Mouse (Mus musculus): ENCODE measurements around the gene Rreb1. TPM values are rescaled to one million over a fixed set of nuclear protein-coding genes. Genes with fewer than 3 reads are reported as not detected.

Rreb1 gene
- polyA plus RNA-seq, 1 experiment from 2014 or later: 11.0 TPM

DNA sequence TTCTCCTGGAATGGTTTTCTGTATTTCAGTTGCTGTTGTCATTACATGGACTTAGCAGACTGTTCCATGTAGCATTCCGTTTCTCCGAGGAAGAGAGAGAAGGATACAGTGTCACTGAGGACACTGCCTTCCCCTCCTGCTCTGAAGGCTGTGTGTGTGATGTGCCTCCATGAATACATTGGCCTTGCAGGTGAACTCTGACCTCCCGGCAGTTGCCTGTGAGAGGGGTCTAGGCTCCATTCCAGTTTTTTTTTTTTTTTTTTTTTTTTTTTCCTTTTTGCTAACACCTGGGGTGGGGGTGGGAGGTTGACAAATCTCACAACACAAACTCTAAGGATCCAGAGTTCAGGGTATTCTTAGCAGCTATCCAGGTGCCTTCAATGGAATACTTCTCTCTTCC lies 124.8 kb downstream of the Rreb1 start:
- peaks cover 88% of the 10 kb centered on the region for H3K36me3 ChIP-seq
- 79% methylated on average over 3 of the region's 3 CpGs for whole genome bisulfite sequencing
- no peak overlapping the region for H3K27ac ChIP-seq (replicated peaks)
- H3K27me3 ChIP-seq (replicated peaks): no peaks in the 10 kb centered on the region
- no peak overlapping the region for H3K4me3 ChIP-seq
- H3K9ac ChIP-seq: no peak overlapping the region
- no peak overlapping the region for H3K4me2 ChIP-seq
- no peaks in the 10 kb centered on the region for H3K9me3 ChIP-seq
- 0 out of 2 replicates have a peak, but pooled peaks cover under 1% of the 10 kb centered on the region for H3K4me1 ChIP-seq
- no peak for ATAC-seq (ENCODE audit: extremely low read depth, insufficient number of reproducible peaks, low FRiP score, low TSS enrichment)

DNA sequence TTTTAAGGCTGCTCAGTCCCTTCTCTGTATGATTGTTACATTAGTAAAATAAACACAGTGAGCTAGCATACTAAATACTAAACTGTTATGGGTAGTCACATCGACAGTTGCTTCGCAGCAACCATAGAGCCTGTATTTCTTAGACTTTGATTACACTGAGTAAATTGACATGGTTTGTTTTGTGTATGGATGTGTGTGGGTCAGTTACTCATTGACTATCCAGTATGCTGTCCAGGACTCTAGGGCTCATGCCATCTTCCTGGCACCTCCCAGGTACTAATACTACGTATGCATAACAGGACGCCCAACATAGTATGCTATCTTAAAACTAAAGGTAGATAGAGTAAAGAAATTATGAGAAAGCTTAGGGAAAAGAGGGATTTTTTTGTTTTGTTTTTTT lies 125.3 kb downstream of the Rreb1 start:
- H3K36me3 ChIP-seq: peaks cover 89% of the 10 kb centered on the region
- no peak overlapping the region for H3K9ac ChIP-seq
- H3K27me3 ChIP-seq (replicated peaks): no peaks in the 10 kb centered on the region
- H3K4me1 ChIP-seq: peaks cover 5% of the 10 kb centered on the region
- no peak overlapping the region for H3K27ac ChIP-seq (replicated peaks)
- H3K4me3 ChIP-seq: no peak overlapping the region
- no peaks in the 10 kb centered on the region for H3K9me3 ChIP-seq
- ATAC-seq (ENCODE audit: extremely low read depth, insufficient number of reproducible peaks, low FRiP score, low TSS enrichment): no peak
- 96% methylated on average over 4 of the region's 4 CpGs for WGBS
- no peak overlapping the region for H3K4me2 ChIP-seq

DNA sequence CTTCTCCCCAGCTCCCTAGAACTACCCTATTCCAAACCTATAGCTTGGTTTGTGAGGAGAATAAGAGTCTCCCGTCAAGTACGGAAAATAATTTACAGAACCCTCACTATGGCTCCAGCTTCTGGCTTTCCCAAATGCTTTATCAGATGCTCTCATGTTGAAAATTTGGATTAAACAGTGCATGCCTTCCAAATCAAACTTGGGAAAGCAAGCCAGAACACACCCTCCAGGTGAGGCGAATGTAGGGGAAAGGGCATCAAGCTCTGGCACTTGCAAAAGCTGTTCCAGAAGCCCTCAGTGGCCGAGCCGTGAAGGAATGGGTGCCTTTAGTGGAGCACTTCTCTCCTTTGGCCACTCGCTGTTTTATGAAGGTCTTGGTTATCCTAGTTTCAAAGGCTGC lies 126.2 kb downstream of the Rreb1 start:
- Histone ChIP-seq H3K27ac (replicated peaks) (no peak overlapping the region), H3K4me1 (peaks cover 12% of the 10 kb centered on the region), H3K36me3 (peaks cover 89% of the 10 kb centered on the region), H3K4me3 (no peak overlapping the region), H3K9me3 (no peaks in the 10 kb centered on the region), H3K27me3 (replicated peaks) (no peaks in the 10 kb centered on the region), H3K4me2 (no peak overlapping the region), H3K9ac (no peak overlapping the region)
- ATAC-seq (ENCODE audit: extremely low read depth, insufficient number of reproducible peaks, low FRiP score, low TSS enrichment): no peak
- WGBS: 87% methylated on average over 6 of the region's 6 CpGs

DNA sequence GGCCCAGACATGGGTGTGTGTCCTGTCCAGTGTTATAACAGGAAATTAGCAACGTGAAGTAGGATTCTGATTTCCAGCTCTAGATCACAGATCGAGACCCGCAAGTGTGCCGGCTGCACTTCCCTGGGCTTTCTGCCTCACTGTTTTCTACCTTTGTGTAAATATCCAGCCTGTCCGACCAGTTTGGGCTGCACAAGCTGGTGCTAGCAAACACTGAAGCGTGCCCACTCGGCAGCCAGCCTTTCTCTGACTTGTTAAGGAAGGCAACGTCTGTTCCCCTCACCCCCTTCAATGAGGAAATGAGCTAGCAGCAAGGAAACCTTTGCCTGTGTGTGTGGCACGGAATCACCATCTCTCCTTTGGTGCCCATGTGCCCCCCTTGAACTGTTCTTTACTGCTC lies 129.9 kb downstream of the Rreb1 start:
- no peak overlapping the region for H3K4me3 ChIP-seq
- no peaks in the 10 kb centered on the region for H3K9me3 ChIP-seq
- 87% methylated on average over 9 of the region's 9 CpGs for WGBS
- no peak overlapping the region for H3K9ac ChIP-seq
- no peak overlapping the region for H3K27ac ChIP-seq (replicated peaks)
- no peaks in the 10 kb centered on the region for H3K27me3 ChIP-seq (replicated peaks)
- H3K4me1 ChIP-seq: peaks cover 30% of the 10 kb centered on the region
- H3K36me3 ChIP-seq: peaks cover 82% of the 10 kb centered on the region
- no peak overlapping the region for H3K4me2 ChIP-seq
- no peak for ATAC-seq (ENCODE audit: extremely low read depth, insufficient number of reproducible peaks, low FRiP score, low TSS enrichment)

DNA sequence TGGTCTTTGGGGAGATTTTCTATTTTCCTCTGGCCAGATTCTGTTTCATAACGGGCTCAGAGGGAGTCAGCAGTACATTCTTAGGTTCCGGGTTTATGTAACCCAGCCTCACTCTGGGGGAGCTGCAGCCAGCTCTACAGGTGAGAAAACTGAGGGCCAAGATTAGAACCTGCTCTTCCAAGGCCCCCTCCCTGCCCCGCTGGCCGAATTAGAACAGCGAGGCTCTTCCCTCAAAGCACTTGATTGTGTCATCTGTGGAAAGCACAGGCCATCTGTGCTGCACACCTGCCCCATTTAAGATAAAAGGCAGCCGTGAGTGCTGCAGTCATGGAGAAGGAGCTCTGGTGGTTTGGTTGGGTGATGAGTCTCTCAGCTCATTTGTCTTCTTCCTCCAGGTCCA lies 130.3 kb downstream of the Rreb1 start:
- Histone ChIP-seq H3K27ac (replicated peaks) (no peak overlapping the region), H3K36me3 (peaks cover 81% of the 10 kb centered on the region)
- no peak for ATAC-seq (ENCODE audit: extremely low read depth, insufficient number of reproducible peaks, low FRiP score, low TSS enrichment)

DNA sequence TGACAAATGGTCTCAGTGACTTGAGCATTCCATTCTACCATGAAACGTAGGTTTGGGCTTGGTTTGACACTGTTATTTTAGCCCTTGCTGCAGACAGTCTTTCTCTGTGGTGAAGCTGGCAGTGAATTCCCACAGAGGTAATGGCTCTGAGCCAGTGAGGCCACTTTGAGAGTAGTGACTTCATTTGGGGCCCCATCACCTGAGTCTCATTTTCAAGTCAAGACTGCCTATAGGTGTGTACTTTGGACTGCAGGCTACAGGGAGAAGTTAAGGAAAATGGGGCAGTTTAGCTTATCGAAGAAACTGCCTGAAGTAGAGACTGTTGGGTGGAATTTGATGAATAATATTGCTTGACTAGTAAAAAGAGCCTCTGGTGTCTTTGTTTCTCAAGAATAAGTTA lies 131.0 kb downstream of the Rreb1 start:
- H3K36me3 ChIP-seq: peaks cover 76% of the 10 kb centered on the region
- no peak for ATAC-seq (ENCODE audit: extremely low read depth, insufficient number of reproducible peaks, low FRiP score, low TSS enrichment)
- no peak overlapping the region for H3K4me3 ChIP-seq
- H3K4me2 ChIP-seq: no peak overlapping the region
- H3K9me3 ChIP-seq: no peaks in the 10 kb centered on the region
- H3K27me3 ChIP-seq (replicated peaks): no peaks in the 10 kb centered on the region
- WGBS: 67% methylated on average over 2 of the region's 2 CpGs
- no peak overlapping the region for H3K27ac ChIP-seq (replicated peaks)
- no peak overlapping the region for H3K9ac ChIP-seq
- peaks cover 42% of the 10 kb centered on the region for H3K4me1 ChIP-seq

More for the DNA sequence above, 130.3 kb downstream of the Rreb1 start:
- no peak overlapping the region for H3K4me2 ChIP-seq
- no peak overlapping the region for H3K4me3 ChIP-seq
- H3K9me3 ChIP-seq: no peaks in the 10 kb centered on the region
- no peaks in the 10 kb centered on the region for H3K27me3 ChIP-seq (replicated peaks)
- H3K9ac ChIP-seq: no peak overlapping the region
- WGBS: 76% methylated on average over 6 of the region's 6 CpGs
- H3K4me1 ChIP-seq: peaks cover 35% of the 10 kb centered on the region

DNA sequence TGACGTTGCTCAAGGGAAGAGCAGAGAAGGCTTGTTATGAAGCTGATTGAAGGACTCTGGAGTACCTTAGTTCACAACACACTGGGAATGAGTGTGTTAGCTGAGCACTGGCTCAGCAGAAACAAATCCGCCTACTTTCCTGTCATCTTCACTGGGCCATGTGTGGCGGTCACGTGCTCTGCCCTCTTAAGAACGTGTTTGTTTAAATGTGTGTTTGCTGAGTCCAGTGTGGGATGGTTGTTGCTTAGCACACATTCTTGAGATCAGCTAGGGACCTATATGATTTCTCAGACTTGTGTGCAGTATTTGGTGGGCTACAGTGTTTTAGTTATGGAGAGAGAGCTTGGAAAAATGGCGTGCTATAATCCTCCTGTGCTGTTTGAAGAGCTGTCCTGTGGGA lies 133.8 kb downstream of the Rreb1 start:
- Histone ChIP-seq H3K27ac (replicated peaks) (no peak overlapping the region), H3K4me3 (no peak overlapping the region), H3K9me3 (no peaks in the 10 kb centered on the region), H3K9ac (no peak overlapping the region), H3K27me3 (replicated peaks) (no peaks in the 10 kb centered on the region), H3K4me2 (no peak overlapping the region), H3K4me1 (peaks cover 47% of the 10 kb centered on the region), H3K36me3 (peaks cover 76% of the 10 kb centered on the region)
- 65% methylated on average over 6 of the region's 6 CpGs for WGBS
- ATAC-seq (ENCODE audit: extremely low read depth, insufficient number of reproducible peaks, low FRiP score, low TSS enrichment): no peak

DNA sequence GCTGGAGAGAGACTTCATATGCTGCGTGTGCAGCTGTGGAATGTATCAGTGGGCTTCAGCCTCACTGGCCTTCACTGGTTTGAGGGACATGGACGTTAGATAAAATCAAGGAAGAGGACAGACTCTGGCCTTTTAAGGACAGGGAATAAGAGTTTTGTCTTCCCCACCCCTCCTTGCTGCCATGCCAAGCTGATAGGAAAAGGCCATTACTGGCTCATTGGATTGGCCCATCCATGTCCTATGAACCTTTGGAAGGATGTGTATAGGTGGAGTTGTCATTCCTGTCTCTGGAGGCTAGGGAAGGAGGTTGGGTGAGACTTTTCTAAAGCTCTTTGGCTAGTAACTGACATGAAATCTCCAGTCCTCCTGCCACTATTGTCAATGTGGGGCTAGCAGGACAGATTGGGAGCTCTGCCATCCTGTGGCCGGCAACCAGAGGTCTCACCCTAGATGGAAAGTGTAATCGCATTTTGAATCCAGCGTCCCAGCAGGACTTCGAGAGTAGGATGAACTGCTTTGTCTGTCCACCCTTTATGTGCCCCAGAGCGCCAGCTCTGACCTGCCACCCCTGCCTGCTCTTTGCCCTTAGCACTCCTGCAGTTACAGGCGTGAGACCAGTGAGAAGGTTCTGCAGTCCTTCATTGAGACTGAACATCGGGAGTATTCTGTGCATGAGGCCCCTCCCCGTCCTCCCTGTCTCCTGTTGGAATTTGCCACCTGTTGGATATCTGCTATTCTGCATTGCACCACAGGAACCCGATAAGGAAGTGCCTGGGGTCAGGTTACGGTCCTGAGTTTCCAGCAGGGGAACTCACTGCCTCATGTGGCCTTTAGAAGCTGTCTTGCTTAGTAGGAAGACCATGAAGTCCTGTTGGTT lies 134.6 kb downstream of the Rreb1 start:
- 30% methylated on average over 12 of the region's 12 CpGs for WGBS
- Histone ChIP-seq H3K4me2 (no peak overlapping the region), H3K27me3 (replicated peaks) (no peaks in the 10 kb centered on the region), H3K4me3 (no peak overlapping the region), H3K4me1 (peaks cover 47% of the 10 kb centered on the region), H3K36me3 (peaks cover 83% of the 10 kb centered on the region), H3K9ac (peak overlapping the region; percentile 12; the same call in 1 of the 2 replicates), H3K9me3 (no peaks in the 10 kb centered on the region), H3K27ac (replicated peaks) (peak overlapping the region; percentile 45; the same call in 1 of the 2 replicates)
- no peak for ATAC-seq (ENCODE audit: extremely low read depth, insufficient number of reproducible peaks, low FRiP score, low TSS enrichment)

DNA sequence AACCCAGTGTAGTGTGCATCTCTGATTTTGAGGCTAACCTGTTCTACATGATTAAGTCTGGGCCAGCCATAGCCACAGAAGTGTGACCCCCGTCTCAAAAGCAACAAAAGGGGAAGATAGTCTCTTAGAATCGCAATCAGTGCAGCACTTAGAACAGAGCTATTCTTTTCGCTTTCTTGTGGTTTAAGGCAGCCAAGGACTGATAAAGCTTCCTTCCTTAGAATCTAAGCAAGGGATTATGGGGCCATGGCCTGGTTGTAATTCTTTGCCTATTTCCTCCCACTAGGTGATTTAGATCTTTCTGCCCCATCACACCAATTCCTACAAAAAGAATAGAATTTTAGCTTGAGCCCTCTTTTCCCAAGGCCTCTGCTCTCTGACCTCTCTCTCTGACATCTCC lies 135.8 kb downstream of the Rreb1 start:
- H3K27me3 ChIP-seq (replicated peaks): no peaks in the 10 kb centered on the region
- 61% methylated on average over 3 of the region's 3 CpGs for whole genome bisulfite sequencing
- no peak overlapping the region for H3K27ac ChIP-seq (replicated peaks)
- peaks cover 83% of the 10 kb centered on the region for H3K36me3 ChIP-seq
- H3K4me2 ChIP-seq: no peak overlapping the region
- no peaks in the 10 kb centered on the region for H3K9me3 ChIP-seq
- H3K4me1 ChIP-seq: peaks cover 43% of the 10 kb centered on the region
- no peak for ATAC-seq (ENCODE audit: extremely low read depth, insufficient number of reproducible peaks, low FRiP score, low TSS enrichment)
- H3K9ac ChIP-seq: no peak overlapping the region
- no peak overlapping the region for H3K4me3 ChIP-seq

DNA sequence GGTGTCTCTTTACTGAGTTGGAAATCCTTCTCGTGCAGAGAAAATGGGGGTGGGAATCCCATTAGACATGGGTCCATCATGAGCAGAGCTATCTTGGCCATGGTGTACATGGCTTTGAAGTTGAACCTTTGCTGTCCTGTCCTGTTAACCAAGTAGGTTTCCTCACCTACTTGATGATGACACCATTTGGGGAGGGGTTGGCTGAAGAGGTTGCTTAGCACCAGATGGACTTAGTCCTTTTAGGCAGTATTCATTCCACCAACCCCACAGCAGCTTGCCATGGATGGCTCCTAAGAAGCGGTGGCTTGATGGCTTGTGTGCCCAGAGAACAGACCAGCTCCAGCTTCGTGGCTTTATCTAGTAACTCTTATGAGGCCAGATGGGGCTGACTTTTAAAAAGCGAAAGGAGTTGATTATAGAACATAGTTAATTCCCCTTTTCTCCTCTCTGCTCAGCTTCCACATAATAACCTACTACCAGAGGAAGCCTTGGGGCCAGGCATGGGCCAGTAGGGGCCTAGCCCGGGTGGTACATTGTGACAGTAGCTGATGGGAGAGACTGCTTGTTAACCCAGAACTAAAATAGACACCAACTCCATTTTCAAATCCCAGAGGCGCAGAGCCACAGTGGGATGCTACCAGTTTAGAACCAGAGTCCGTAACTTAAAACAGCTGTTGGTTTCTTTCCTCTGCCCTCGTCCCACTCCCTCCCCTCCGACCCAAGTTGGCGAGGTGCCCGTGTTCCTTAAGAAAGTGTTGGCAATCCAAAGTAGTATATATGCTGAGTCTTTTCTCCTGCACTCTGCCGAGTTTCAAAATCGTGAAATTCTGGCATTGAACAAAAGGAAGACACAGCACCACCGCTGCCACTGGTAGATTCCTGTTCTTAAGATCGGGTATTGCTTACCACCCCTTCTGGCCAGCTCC lies 140.4 kb downstream of the Rreb1 start:
- peaks cover 42% of the 10 kb centered on the region for H3K4me1 ChIP-seq
- H3K4me2 ChIP-seq: no peak overlapping the region
- H3K4me3 ChIP-seq: no peak overlapping the region
- no peaks in the 10 kb centered on the region for H3K9me3 ChIP-seq
- no peaks in the 10 kb centered on the region for H3K27me3 ChIP-seq (replicated peaks)
- H3K9ac ChIP-seq: no peak overlapping the region
- H3K27ac ChIP-seq (replicated peaks): no peak overlapping the region
- WGBS: 81% methylated on average over 15 of the region's 15 CpGs
- peaks cover 85% of the 10 kb centered on the region for H3K36me3 ChIP-seq
- no peak for ATAC-seq (ENCODE audit: extremely low read depth, insufficient number of reproducible peaks, low FRiP score, low TSS enrichment)

DNA sequence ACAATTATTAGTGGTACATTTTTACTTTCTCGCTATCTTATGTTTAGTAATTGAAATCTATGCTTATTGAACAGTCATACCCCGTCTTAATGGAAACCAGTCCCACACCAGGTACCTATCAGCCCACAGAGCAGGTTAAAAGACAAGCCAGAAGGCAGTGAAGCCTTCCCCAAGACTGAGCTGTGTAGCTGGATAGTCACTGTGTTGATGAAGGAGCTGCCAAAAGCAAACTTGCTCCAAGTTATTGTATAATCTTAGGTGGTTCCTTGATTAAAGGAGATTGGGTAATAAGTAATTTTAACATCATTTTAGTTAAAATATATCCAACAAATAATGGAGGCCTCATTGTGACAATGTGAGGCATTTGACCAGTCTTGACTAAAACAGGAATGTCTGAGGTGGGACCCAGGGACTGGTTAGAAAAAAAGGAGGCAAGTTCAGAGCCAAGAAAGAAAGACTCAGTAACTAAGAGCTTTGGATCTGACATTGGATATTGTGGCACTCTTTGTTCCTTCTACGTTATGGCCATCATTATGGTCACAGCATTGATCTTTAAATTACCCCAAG lies 141.6 kb downstream of the Rreb1 start:
- H3K27ac ChIP-seq (replicated peaks): no peak overlapping the region

More for the DNA sequence above, 141.6 kb downstream of the Rreb1 start:
- Histone ChIP-seq H3K36me3 (peaks cover 88% of the 10 kb centered on the region), H3K4me3 (no peak overlapping the region), H3K4me2 (no peak overlapping the region), H3K27me3 (replicated peaks) (no peaks in the 10 kb centered on the region), H3K9me3 (no peaks in the 10 kb centered on the region), H3K4me1 (peaks cover 43% of the 10 kb centered on the region), H3K9ac (no peak overlapping the region)
- no peak for ATAC-seq (ENCODE audit: extremely low read depth, insufficient number of reproducible peaks, low FRiP score, low TSS enrichment)
- WGBS: 93% methylated on average over 3 of the region's 3 CpGs

Data from heart, embryonic 13.5 days (tissue).